Mouse (Mus musculus): ENCODE measurements at regions not wholly inside any gene's neighbourhood (a gene's known extent, or its start where the extent isn't known, plus 50 kb on each side); places are given as distances from the start of the nearest gene placed in this dataset.
"Not testable (repeated sequence)": the region's sequence is repeated elsewhere in the genome, so short reads cannot be mapped to it uniquely, and the experiment has no call there.

GRCm38 (mm10) chr13:50958051-50958883 lies 142.4 kb upstream of the Spin1 start:
- Histone ChIP-seq H3K27me3 (ENCODE audit: insufficient read depth, low read length) (0 out of 2 replicates have a peak, but pooled peaks cover 3% of the 10 kb centered on the region), H3K4me1 (ENCODE audit: insufficient read depth, low read depth, low read length) (no peaks in the 10 kb centered on the region), H3K9me3 (replicated peaks) (no peaks in the 10 kb centered on the region), H3K4me3 (ENCODE audit: low read depth, low read length) (no peak overlapping the region), H3K36me3 (replicated peaks) (no peaks in the 10 kb centered on the region)
- no peak for TF ChIP-seq GATA2 (IDR thresholded peaks at IDR 0.05; ENCODE audit: borderline replicate concordance, low read depth, low read length)
- TF ChIP-seq GATA1 (IDR thresholded peaks at IDR 0.05; ENCODE audit: borderline replicate concordance, low read length), result no peak
- TF ChIP-seq CTCF (IDR thresholded peaks at IDR 0.05; ENCODE audit: low read depth, low read length), result no peak
- no peak for TF ChIP-seq POLR2AphosphoS5 (IDR thresholded peaks at IDR 0.05; ENCODE audit: insufficient replicate concordance, low read depth, low read length)
- no peak for TF ChIP-seq TAL1 (conservative IDR thresholded peaks at IDR 0.05; ENCODE audit: low read depth, low read length)
- DNase-seq (ENCODE audit: low spot score) (no peak), ATAC-seq (ENCODE audit: extremely low read depth, insufficient number of reproducible peaks, low FRiP score, poor library complexity, severe bottlenecking) (no peak)

- Histone ChIP-seq H3K27me3 (ENCODE audit: insufficient read depth, low read length) (0 out of 2 replicates have a peak, but pooled peaks cover 7% of the 10 kb centered on the region), H3K4me1 (ENCODE audit: insufficient read depth, low read depth, low read length) (no peaks in the 10 kb centered on the region), H3K36me3 (replicated peaks) (no peaks in the 10 kb centered on the region), H3K9me3 (replicated peaks) (no peaks in the 10 kb centered on the region), H3K4me3 (ENCODE audit: low read depth, low read length) (no peak overlapping the region)
- DNase-seq (ENCODE audit: low spot score) (no peak), ATAC-seq (ENCODE audit: extremely low read depth, insufficient number of reproducible peaks, low FRiP score, poor library complexity, severe bottlenecking) (no peak)
- TF ChIP-seq GATA1 (IDR thresholded peaks at IDR 0.05; ENCODE audit: borderline replicate concordance, low read length) (no peak), CTCF (IDR thresholded peaks at IDR 0.05; ENCODE audit: low read depth, low read length) (no peak), TAL1 (conservative IDR thresholded peaks at IDR 0.05; ENCODE audit: low read depth, low read length) (no peak), POLR2AphosphoS5 (IDR thresholded peaks at IDR 0.05; ENCODE audit: insufficient replicate concordance, low read depth, low read length) (no peak), GATA2 (IDR thresholded peaks at IDR 0.05; ENCODE audit: borderline replicate concordance, low read depth, low read length) (no peak)
Observed at GRCm38 (mm10) chr13:50960909-50961308, 139.8 kb upstream of the Spin1 start.

- DNase-seq (ENCODE audit: low spot score), result no peak
- H3K4me3 ChIP-seq (ENCODE audit: low read depth, low read length), result no peak overlapping the region
- no peaks in the 10 kb centered on the region for H3K9me3 ChIP-seq (replicated peaks)
- H3K36me3 ChIP-seq (replicated peaks), result no peaks in the 10 kb centered on the region
- H3K27me3 ChIP-seq (ENCODE audit: insufficient read depth, low read length), result 0 out of 2 replicates have a peak, but pooled peaks cover 7% of the 10 kb centered on the region
- no peak for ATAC-seq (ENCODE audit: extremely low read depth, insufficient number of reproducible peaks, low FRiP score, poor library complexity, severe bottlenecking)
- H3K4me1 ChIP-seq (ENCODE audit: insufficient read depth, low read depth, low read length), result no peaks in the 10 kb centered on the region
- TF ChIP-seq TAL1 (conservative IDR thresholded peaks at IDR 0.05; ENCODE audit: low read depth, low read length) (no peak), GATA1 (IDR thresholded peaks at IDR 0.05; ENCODE audit: borderline replicate concordance, low read length) (no peak), CTCF (IDR thresholded peaks at IDR 0.05; ENCODE audit: low read depth, low read length) (no peak), POLR2AphosphoS5 (IDR thresholded peaks at IDR 0.05; ENCODE audit: insufficient replicate concordance, low read depth, low read length) (no peak), GATA2 (IDR thresholded peaks at IDR 0.05; ENCODE audit: borderline replicate concordance, low read depth, low read length) (no peak)
Observed at GRCm38 (mm10) chr13:50964070-50964469, 136.6 kb upstream of the Spin1 start.

- not testable (repeated sequence) for H3K36me3 ChIP-seq (replicated peaks); H3K4me1 ChIP-seq (ENCODE audit: insufficient read depth, low read depth, low read length); DNase-seq (ENCODE audit: low spot score); H3K9me3 ChIP-seq (replicated peaks); H3K4me3 ChIP-seq (ENCODE audit: low read depth, low read length); ATAC-seq (ENCODE audit: extremely low read depth, insufficient number of reproducible peaks, low FRiP score, poor library complexity, severe bottlenecking); H3K27me3 ChIP-seq (ENCODE audit: insufficient read depth, low read length)
Observed at GRCm38 (mm10) chr13:50965041-50965440, 135.6 kb upstream of the Spin1 start.

GRCm38 (mm10) chr13:50965678-50966077 lies 135.0 kb upstream of the Spin1 start:
- DNase-seq (ENCODE audit: low spot score) (no peak), ATAC-seq (ENCODE audit: extremely low read depth, insufficient number of reproducible peaks, low FRiP score, poor library complexity, severe bottlenecking) (no peak)
- TF ChIP-seq GATA1 (IDR thresholded peaks at IDR 0.05; ENCODE audit: borderline replicate concordance, low read length) (no peak), TAL1 (conservative IDR thresholded peaks at IDR 0.05; ENCODE audit: low read depth, low read length) (no peak), POLR2AphosphoS5 (IDR thresholded peaks at IDR 0.05; ENCODE audit: insufficient replicate concordance, low read depth, low read length) (no peak)
- Histone ChIP-seq H3K27me3 (ENCODE audit: insufficient read depth, low read length) (0 out of 2 replicates have a peak, but pooled peaks cover 7% of the 10 kb centered on the region), H3K4me3 (ENCODE audit: low read depth, low read length) (no peak overlapping the region), H3K4me1 (ENCODE audit: insufficient read depth, low read depth, low read length) (no peaks in the 10 kb centered on the region), H3K9me3 (replicated peaks) (no peaks in the 10 kb centered on the region), H3K36me3 (replicated peaks) (no peaks in the 10 kb centered on the region)

- no peaks in the 10 kb centered on the region for H3K36me3 ChIP-seq (replicated peaks)
- ATAC-seq (ENCODE audit: extremely low read depth, insufficient number of reproducible peaks, low FRiP score, poor library complexity, severe bottlenecking) (no peak), DNase-seq (ENCODE audit: low spot score) (no peak)
- H3K4me1 ChIP-seq (ENCODE audit: insufficient read depth, low read depth, low read length), result no peaks in the 10 kb centered on the region
- TF ChIP-seq GATA2 (IDR thresholded peaks at IDR 0.05; ENCODE audit: borderline replicate concordance, low read depth, low read length), result no peak
- TF ChIP-seq TAL1 (conservative IDR thresholded peaks at IDR 0.05; ENCODE audit: low read depth, low read length), result no peak
- no peak for TF ChIP-seq CTCF (IDR thresholded peaks at IDR 0.05; ENCODE audit: low read depth, low read length)
- TF ChIP-seq POLR2AphosphoS5 (IDR thresholded peaks at IDR 0.05; ENCODE audit: insufficient replicate concordance, low read depth, low read length), result no peak
- no peaks in the 10 kb centered on the region for H3K9me3 ChIP-seq (replicated peaks)
- H3K27me3 ChIP-seq (ENCODE audit: insufficient read depth, low read length), result 0 out of 2 replicates have a peak, but pooled peaks cover 7% of the 10 kb centered on the region
- no peak overlapping the region for H3K4me3 ChIP-seq (ENCODE audit: low read depth, low read length)
Observed at GRCm38 (mm10) chr13:50966826-50967225, 133.9 kb upstream of the Spin1 start.
